In the genomic region with DNA sequence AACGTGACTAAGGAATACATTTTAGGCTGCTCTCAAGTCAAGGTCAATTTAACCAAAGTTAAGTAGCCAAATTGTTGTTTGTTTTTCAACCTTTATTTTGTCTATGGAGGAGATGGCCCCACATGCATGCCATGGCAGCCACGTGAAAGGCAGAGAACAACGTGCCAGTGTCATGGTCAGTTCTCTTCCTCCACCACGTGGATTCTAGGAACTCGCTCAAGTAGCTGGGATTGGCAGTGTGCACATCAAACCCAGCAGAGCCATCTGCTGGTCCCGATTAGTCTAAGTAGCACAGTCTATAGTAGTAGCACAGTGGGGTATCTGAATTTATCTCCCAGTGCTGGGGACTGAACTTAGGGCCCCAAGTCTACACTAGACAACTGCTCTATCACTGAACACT, we compare ENCODE assay signal across 14 mouse cellular contexts. TPM values are rescaled to one million over a fixed set of nuclear protein-coding genes. Genes with fewer than 3 reads are reported as not detected.
"Had no signal": no experiment of that assay in that cellular context is flagged by ENCODE, and none has a peak within 500 bp of the region (broad histone marks: within the 10 kb centered on the region; RNA-seq: fewer than 3 reads in every experiment).

No protein-coding gene starts in this region.

- ATAC-seq: hindbrain, embryonic 16.5 days; inflammation-experienced regulatory T-cells, adult 6 months; intestine, postnatal 0 days; lung, postnatal 0 days had no signal

- H3K9ac ChIP-seq: limb, embryonic 12.5 days; liver, embryonic 14.5 days; neural tube, embryonic 12.5 days had no signal

- DNase-seq: layer of hippocampus, adult 9-11 months; lung, adult 2 months; lung, postnatal 36 days; midbrain, embryonic 14.5 days; thymus, adult 18-20 months; thymus, postnatal 25 days had no signal

- H3K4me2 ChIP-seq: limb, embryonic 12.5 days; neural tube, embryonic 12.5 days had no signal

- H3K4me3 ChIP-seq: limb, embryonic 12.5 days; neural tube, embryonic 12.5 days had no signal

- H3K9me3 ChIP-seq: limb, embryonic 12.5 days; neural tube, embryonic 12.5 days had no signal

- H3K27ac ChIP-seq: limb, embryonic 12.5 days; liver, embryonic 14.5 days; neural tube, embryonic 12.5 days had no signal

- H3K27me3 ChIP-seq: limb, embryonic 12.5 days; neural tube, embryonic 12.5 days had no signal

RNA-seq across cellular contexts. Expression of a gene that starts 38.1 kb away (rescaled TPM):
- total RNA-seq: neutrophil, adult 5-6 weeks had no signal
- polyA plus RNA-seq: inflammation-experienced regulatory T-cells, adult 6 months; lung, adult 2 months had no signal
